Mouse (Mus musculus) spleen, adult 2 months (tissue): ENCODE measurements around the gene Cd300ld4. TPM values are rescaled to one million over a fixed set of nuclear protein-coding genes. Genes with fewer than 3 reads are reported as not detected.

ENCODE experiments used
- DNase-seq, 2 experiments: peaks; one replicate each; pipeline versions ENCODE4 v3.0.0 to v3.0.0-alpha.2; 2012 to 2021; ENCODE audit warnings: low spot score in 2 of 2, low read depth in 1 of 2
- H3K27ac ChIP-seq: fragments of 200-500 bp; 2 replicates; pipeline ENCODE4 v1.5.1; 2012; ENCODE audit warnings: low read length, inconsistent platforms; ENCODE audit not compliant: insufficient read depth
- H3K27me3 ChIP-seq: fragments of 200-500 bp; 2 replicates; pipeline ENCODE4 v1.6.1; 2012; ENCODE audit warnings: mild to moderate bottlenecking, moderate library complexity, low read length, inconsistent platforms; ENCODE audit not compliant: control insufficient read depth, insufficient read depth
- H3K36me3 ChIP-seq: fragments of 200-500 bp; 2 replicates; pipeline ENCODE4 v1.6.1; 2012; ENCODE audit warnings: mild to moderate bottlenecking, low read length, inconsistent platforms; ENCODE audit not compliant: control insufficient read depth, insufficient read depth
- H3K4me1 ChIP-seq: fragments of 200-500 bp; 2 replicates; pipeline ENCODE4 v1.6.1; 2011; ENCODE audit warnings: inconsistent platforms; ENCODE audit not compliant: control insufficient read depth, insufficient read depth, insufficient read length
- H3K4me3 ChIP-seq: fragments of 200-500 bp; 2 replicates; pipeline ENCODE4 v1.5.1; 2011; ENCODE audit warnings: mild to moderate bottlenecking, inconsistent platforms; ENCODE audit not compliant: insufficient read depth, insufficient read length; ENCODE audit errors: extremely low read depth
- CTCF ChIP-seq: fragments of 200-500 bp; IDR thresholded peaks from 2 replicates; pipeline ENCODE4 v1.5.1; 2011; ENCODE audit warnings: mild to moderate bottlenecking, inconsistent platforms; ENCODE audit not compliant: insufficient read depth, insufficient read length, insufficient replicate concordance; ENCODE audit errors: extremely low read depth
- POLR2A ChIP-seq: fragments of 200-500 bp; IDR thresholded peaks from 2 replicates; pipeline ENCODE4 v1.6.1; 2011; ENCODE audit warnings: low read depth, low read length, inconsistent platforms
- WGBS: fragments of 180-500 bp; shearing (Covaris S2); methylation state at CpG from one replicate; pipeline ENCODE4 v1.1.7; 2018; 5-methylcytosine and 5-hydroxymethylcytosine counted together
- polyA plus RNA-seq: library from polyadenylated mRNA; depleted of rRNA; stranded (reverse); fragments of >200 nt; gene quantifications from 2 replicates; pipeline ENCODE4 v1.2.3, GENCODE M21; 2012; rRNA removed

The Cd300ld4 gene
- polyA plus RNA-seq, 1 experiment = 1.3 TPM

DNA sequence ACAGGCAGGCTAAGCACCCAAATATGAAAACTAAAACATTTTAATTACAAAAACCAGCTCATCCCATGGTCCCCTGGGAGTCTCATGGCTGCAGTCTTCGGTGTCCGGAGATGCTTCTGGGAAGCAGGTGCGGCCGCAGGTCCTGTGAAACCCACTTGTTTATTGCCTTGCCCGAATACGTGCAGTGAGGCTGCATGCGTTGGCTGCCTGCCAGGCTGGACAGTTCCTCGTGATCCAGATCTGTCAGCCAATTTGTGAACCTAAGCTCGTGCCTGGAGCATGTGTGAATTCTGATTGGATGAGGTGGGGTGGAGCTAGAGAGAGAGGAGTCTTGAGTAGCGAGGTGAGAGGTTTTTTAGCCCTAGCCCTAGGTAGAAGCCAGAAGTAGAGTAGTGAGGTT lies 54.1 kb downstream of the Cd300ld4 start:
- H3K27me3 ChIP-seq = no peaks in the 10 kb centered on the region
- H3K4me1 ChIP-seq = no peaks in the 10 kb centered on the region
- TF ChIP-seq POLR2A (no peak), CTCF (no peak)
- H3K36me3 ChIP-seq = no peaks in the 10 kb centered on the region
- H3K27ac ChIP-seq = no peak overlapping the region
- no peak overlapping the region for H3K4me3 ChIP-seq
- 88% methylated on average over 10 of the region's 10 CpGs for WGBS
- no peak for DNase-seq

Other genes starting within 250 kb of the Cd300ld4 start
- gene Btbd17, start 231.1 kb downstream of the Cd300ld4 start, polyA plus RNA-seq = 0.14 and 0.18 TPM in 2 replicates
- gene Gpr142, start 228.1 kb downstream of the Cd300ld4 start, polyA plus RNA-seq = not detected in 2 replicates
- gene Gprc5c, start 175.9 kb downstream of the Cd300ld4 start, polyA plus RNA-seq = 9.3 and 9.5 TPM in 2 replicates
- 11.6 and 12.5 TPM in 2 replicates for gene Cd300a, start 137.0 kb downstream of the Cd300ld4 start, polyA plus RNA-seq
- 3.1 and 5.3 TPM in 2 replicates for gene Cd300lb, start 92.6 kb downstream of the Cd300ld4 start, polyA plus RNA-seq
- 5.8 and 10.8 TPM in 2 replicates for gene Cd300c, start 57.9 kb downstream of the Cd300ld4 start, polyA plus RNA-seq
- 3.3 and 5.5 TPM in 2 replicates for gene Cd300ld, start 37.1 kb downstream of the Cd300ld4 start, polyA plus RNA-seq
- 26.0 and 32.8 TPM in 2 replicates for gene Cd300c2, start 25.1 kb downstream of the Cd300ld4 start, polyA plus RNA-seq
- 0.20 and 0.27 TPM in 2 replicates for gene Cd300ld2, start 10.8 kb downstream of the Cd300ld4 start, polyA plus RNA-seq
- 2.3 and 5.5 TPM in 2 replicates for gene Cd300ld5, start 10.8 kb upstream of the Cd300ld4 start, polyA plus RNA-seq
- 13.1 and 29.1 TPM in 2 replicates for gene Cd300ld3, start 21.4 kb upstream of the Cd300ld4 start, polyA plus RNA-seq
- gene Cd300e, start 35.2 kb upstream of the Cd300ld4 start, polyA plus RNA-seq = 4.6 and 4.7 TPM in 2 replicates
- gene Rab37, start 64.4 kb upstream of the Cd300ld4 start, polyA plus RNA-seq = 7.8 and 7.9 TPM in 2 replicates
- gene Cd300lf, start 107.0 kb upstream of the Cd300ld4 start, polyA plus RNA-seq = 24.7 and 31.4 TPM in 2 replicates
- 51.5 and 63.7 TPM in 2 replicates for gene Slc9a3r1, start 136.3 kb upstream of the Cd300ld4 start, polyA plus RNA-seq
- 16.3 and 16.5 TPM in 2 replicates for gene Tmem104, start 160.5 kb upstream of the Cd300ld4 start, polyA plus RNA-seq
- gene Nat9, start 160.8 kb upstream of the Cd300ld4 start, polyA plus RNA-seq = 12.3 and 12.5 TPM in 2 replicates
- gene Grin2c, start 240.2 kb upstream of the Cd300ld4 start, polyA plus RNA-seq = 9.5 and 13.7 TPM in 2 replicates